Mouse (Mus musculus) cortical plate, adult 2 months (tissue): ENCODE data around the gene Olfr1499. TPM values are rescaled to one million over a fixed set of nuclear protein-coding genes. Genes with fewer than 3 reads are reported as not detected.
"Not testable (repeated sequence)": the region's sequence is repeated elsewhere in the genome, so short reads cannot be mapped to it uniquely, and the experiment has no call there.

Experiments
- H3K27ac ChIP-seq: fragments of 200-500 bp; 2 replicates; pipeline ENCODE4 v1.5.1; 2012; ENCODE audit warnings: low read length, control low read depth, inconsistent platforms; ENCODE audit not compliant: insufficient read depth
- H3K4me1 ChIP-seq: fragments of 200-500 bp; 2 replicates; pipeline ENCODE4 v1.6.1; 2011; ENCODE audit warnings: low read length; ENCODE audit not compliant: control insufficient read depth, insufficient read depth
- H3K4me3 ChIP-seq: fragments of 200-500 bp; 2 replicates; pipeline ENCODE4 v1.5.1; 2011; ENCODE audit warnings: mild to moderate bottlenecking, low read length, control low read depth; ENCODE audit not compliant: insufficient read depth
- CTCF ChIP-seq: fragments of 200-500 bp; IDR thresholded peaks from 2 replicates; pipeline ENCODE4 v1.5.1; 2011; ENCODE audit warnings: mild to moderate bottlenecking, control low read depth, low read length; ENCODE audit not compliant: insufficient read depth; ENCODE audit errors: extremely low read depth
- POLR2A ChIP-seq: fragments of 200-500 bp; IDR thresholded peaks from 2 replicates; pipeline ENCODE4 v1.6.1; 2011; ENCODE audit warnings: mild to moderate bottlenecking, low read length, control low read depth; ENCODE audit not compliant: insufficient read depth; ENCODE audit errors: extremely low read depth
- polyA plus RNA-seq: library from polyadenylated mRNA; depleted of rRNA; stranded (reverse); fragments of >200 nt; gene quantifications from 2 replicates; pipeline ENCODE4 v1.2.3, GENCODE M21; 2012; rRNA removed

The Olfr1499 gene
- polyA plus RNA-seq = not detected in 2 replicates

- no peaks in the 10 kb centered on the region for H3K4me1 ChIP-seq
- TF ChIP-seq CTCF (no peak), POLR2A (no peak)
- H3K4me3 ChIP-seq = no peak within 1 kb of the TSS
- no peak within 1 kb of the TSS for H3K27ac ChIP-seq
These were observed at the start of gene Olfr1499 for GRCm38 (mm10) chr19:13819347-13819746. Gene Olfr1499, minus strand, starts transcription at chr19:13819447.

DNA sequence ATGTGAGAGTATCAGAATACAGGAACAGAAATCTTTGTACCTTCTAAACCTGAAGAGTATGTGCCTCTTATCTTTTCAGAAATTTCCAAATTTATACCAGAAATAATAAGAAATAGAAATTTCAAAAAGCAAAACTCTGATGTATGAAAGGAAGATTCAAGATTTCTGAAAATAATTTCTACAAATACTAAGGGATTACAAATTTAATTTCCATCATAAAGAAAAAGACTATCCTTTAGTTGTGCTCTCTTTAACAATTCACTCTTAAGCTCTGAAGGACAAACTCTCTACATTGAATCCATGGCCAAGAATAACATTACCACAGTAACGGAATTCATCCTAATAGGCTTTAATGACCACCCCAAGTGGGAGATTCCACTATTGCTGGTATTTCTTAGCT is 42.2 kb upstream of the Olfr1499 start, which contains the start of gene Olfr1502:
Gene Olfr1502, plus strand, starts transcription at position 301 of the 400 bp plus-strand sequence.
- no peak within 1 kb of the TSS for H3K4me3 ChIP-seq
- TF ChIP-seq POLR2A = no peak
- no peak for TF ChIP-seq CTCF
- H3K4me1 ChIP-seq = no peaks in the 10 kb centered on the region
- H3K27ac ChIP-seq = no peak within 1 kb of the TSS

DNA sequence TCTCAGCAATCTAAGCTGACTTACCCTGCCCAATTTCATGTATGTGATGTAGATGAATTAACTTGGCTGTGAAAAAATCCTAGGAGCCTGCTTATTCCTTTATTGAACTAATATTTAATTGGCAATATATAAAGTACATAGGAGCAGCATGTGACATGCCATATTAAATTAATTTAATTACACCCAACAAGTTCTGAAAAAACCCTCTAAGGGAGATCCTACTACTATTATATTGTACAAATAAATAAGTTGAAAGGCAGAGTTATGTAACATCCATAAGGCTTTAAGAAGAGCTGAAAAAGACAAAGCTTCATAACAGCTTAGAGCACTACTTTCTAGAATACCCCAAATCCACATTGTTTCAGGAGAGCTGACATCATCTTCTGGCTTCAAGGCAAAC is 31.3 kb upstream of the Olfr1499 start, which contains the start of gene Olfr1501:
Gene Olfr1501, minus strand, starts transcription at position 101 of the 400 bp plus-strand sequence.
- not testable (repeated sequence) for H3K4me3 ChIP-seq, H3K4me1 ChIP-seq, H3K27ac ChIP-seq

DNA sequence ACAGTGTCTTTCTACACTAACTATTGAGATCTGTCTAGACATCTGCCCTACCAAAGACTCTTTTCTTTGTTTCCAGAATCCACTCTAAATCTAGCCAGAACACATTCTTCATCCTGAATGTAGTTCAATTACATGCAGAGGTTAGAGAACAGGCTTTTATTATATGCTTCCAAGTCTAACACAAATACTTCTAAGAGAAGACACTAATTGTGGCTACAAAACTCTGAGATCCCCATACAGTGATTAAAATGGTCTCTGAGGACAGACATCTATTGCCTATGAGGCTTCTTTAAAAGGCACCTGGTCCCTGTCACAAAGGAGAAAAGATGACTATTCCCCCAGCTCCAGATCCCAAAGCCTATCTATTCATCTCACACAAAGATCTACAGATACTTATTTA is 11.1 kb upstream of the Olfr1499 start, which contains the start of gene Olfr1500:
Gene Olfr1500, minus strand, starts transcription at position 101 of the 400 bp plus-strand sequence.
- Histone ChIP-seq H3K4me3 (no peak within 1 kb of the TSS), H3K27ac (no peak within 1 kb of the TSS), H3K4me1 (no peaks in the 10 kb centered on the region)
- no peak for TF ChIP-seq CTCF
- TF ChIP-seq POLR2A = no peak

DNA sequence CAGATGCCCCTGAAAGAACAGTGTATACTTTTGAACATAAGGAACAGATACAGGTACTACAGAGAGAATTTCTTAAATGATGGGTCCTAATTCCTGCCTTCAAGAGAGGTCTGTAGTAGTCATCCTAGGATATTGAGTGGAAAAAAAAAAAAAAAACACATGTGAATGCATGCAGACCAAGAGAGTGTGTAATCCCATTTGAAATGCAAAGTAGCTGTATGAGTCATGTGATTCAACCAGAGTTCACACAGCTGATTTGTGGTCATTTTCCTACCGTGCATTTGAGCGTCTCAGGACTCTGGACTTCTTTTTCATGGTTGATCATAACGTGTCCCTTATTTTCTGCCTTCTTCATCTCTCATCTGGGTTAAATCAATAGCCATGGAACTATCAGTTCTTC is 9.2 kb upstream of the Olfr1499 start:
- no peak overlapping the region for H3K27ac ChIP-seq
- TF ChIP-seq CTCF (no peak), POLR2A (no peak)

DNA sequence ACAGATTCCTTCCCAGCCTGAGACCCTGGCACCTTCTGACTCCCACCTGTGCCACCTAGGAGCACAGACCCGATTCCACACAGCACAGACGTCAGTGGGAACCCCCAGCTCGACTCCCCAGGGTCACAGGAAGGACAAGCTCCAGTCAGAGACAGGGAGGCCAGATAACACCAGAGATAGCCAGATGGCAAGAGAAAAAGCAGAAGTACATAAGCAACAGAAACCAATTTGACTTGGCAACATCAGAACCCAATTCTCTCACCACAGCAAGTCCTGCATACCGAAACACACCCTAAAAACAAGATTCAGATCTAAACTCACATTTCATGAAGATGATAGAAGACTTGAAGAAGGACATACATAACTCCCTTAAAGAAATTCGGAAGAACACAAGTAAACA is 1.6 kb upstream of the Olfr1499 start:
- Histone ChIP-seq H3K4me3 (no peak overlapping the region), H3K4me1 (no peaks in the 10 kb centered on the region), H3K27ac (no peak overlapping the region)
- TF ChIP-seq CTCF (no peak), POLR2A (no peak)

More for the DNA sequence above, 9.2 kb upstream of the Olfr1499 start:
- no peaks in the 10 kb centered on the region for H3K4me1 ChIP-seq
- no peak overlapping the region for H3K4me3 ChIP-seq

GRCm38 (mm10) chr19:13818827-13819226 is 420 bp downstream of the Olfr1499 start:
- no peak overlapping the region for H3K4me3 ChIP-seq
- no peak overlapping the region for H3K27ac ChIP-seq
- no peak for TF ChIP-seq POLR2A
- 0 out of 2 replicates have a peak, but pooled peaks have one; percentile 2 for TF ChIP-seq CTCF
- no peaks in the 10 kb centered on the region for H3K4me1 ChIP-seq

- H3K27ac ChIP-seq = no peak overlapping the region
- H3K4me1 ChIP-seq = no peaks in the 10 kb centered on the region
- TF ChIP-seq POLR2A (no peak), CTCF (0 out of 2 replicates have a peak, but pooled peaks have one; percentile 2)
- no peak overlapping the region for H3K4me3 ChIP-seq
These were observed 6.4 kb downstream of the Olfr1499 start for GRCm38 (mm10) chr19:13812823-13813222.

GRCm38 (mm10) chr19:13805486-13805885 is 13.8 kb downstream of the Olfr1499 start:
- H3K4me1 ChIP-seq, H3K27ac ChIP-seq, H3K4me3 ChIP-seq: not testable (repeated sequence)

GRCm38 (mm10) chr19:13798102-13798501 is 21.1 kb downstream of the Olfr1499 start, which contains the start of gene Olfr1497:
Gene Olfr1497, minus strand, starts transcription at chr19:13798202.
- TF ChIP-seq POLR2A (no peak), CTCF (no peak)
- Histone ChIP-seq H3K4me1 (no peaks in the 10 kb centered on the region), H3K27ac (no peak within 1 kb of the TSS), H3K4me3 (no peak within 1 kb of the TSS)
